Mouse (Mus musculus) kidney, adult 10 weeks (tissue): ENCODE results near the gene Gm17783. TPM values are rescaled to one million over a fixed set of nuclear protein-coding genes. Genes with fewer than 3 reads are reported as not detected.

ENCODE experiments used
- polyA plus RNA-seq: library from polyadenylated mRNA; stranded (reverse); fragments of 350-450 nt; fragmentation: Illumina TruSeq; extraction: RNeasy Lipid Tissue Mini Kit (QIAGEN cat#74804); gene quantifications from one replicate; pipeline ENCODE4 v1.2.3, GENCODE M21; 2014; ENCODE audit warnings: low read depth, low replicate concordance

Gene Gm17783
- not detected for polyA plus RNA-seq

DNA sequence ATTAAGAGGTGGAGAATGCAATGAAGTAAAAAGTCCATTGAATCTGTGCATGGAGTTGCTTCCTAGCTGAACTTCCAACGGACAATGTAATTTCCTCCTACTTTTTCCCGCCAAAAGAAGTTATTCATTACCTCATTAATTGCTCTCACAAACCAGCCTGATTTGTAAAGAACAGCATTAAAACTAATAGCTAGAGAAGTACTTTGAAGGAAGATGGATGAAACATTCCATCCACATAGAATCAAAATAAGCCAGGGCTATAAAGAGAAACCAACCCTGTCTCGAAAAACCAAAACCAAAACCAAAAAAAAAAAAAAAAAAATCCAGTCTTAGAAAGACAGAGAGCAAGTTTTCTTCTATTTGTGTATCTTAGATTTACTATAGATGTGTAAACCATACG lies at the start of gene Gm17783:
Gene Gm17783, minus strand, starts transcription at position 101 of the 400 bp plus-strand sequence.

GRCm38 (mm10) chr16:45535009-45535408 lies 3.2 kb upstream of the Gm17783 start, which contains the start of gene Slc9c1:
Slc9c1 (plus strand) TSS chr16:45535309.

GRCm38 (mm10) chr16:45492927-45493326 lies 38.9 kb downstream of the Gm17783 start, which contains the start of gene Gm609:
Gm609 (minus strand) TSS chr16:45492969.

Other genes starting within 250 kb of the Gm17783 start
- 82.2 TPM for gene Cd200, start 123.0 kb downstream of the Gm17783 start, polyA plus RNA-seq
- not detected for gene Gm609, start 39.1 kb downstream of the Gm17783 start, polyA plus RNA-seq
- gene Slc9c1, start 3.3 kb upstream of the Gm17783 start, polyA plus RNA-seq, result not detected
- 0.24 TPM for gene Gcsam, start 78.3 kb upstream of the Gm17783 start, polyA plus RNA-seq
- not detected for gene BC016579, start 122.0 kb upstream of the Gm17783 start, polyA plus RNA-seq
- gene Tmprss7, start 161.6 kb upstream of the Gm17783 start, polyA plus RNA-seq, result not detected
- not detected for gene Tagln3, start 192.6 kb upstream of the Gm17783 start, polyA plus RNA-seq
- 16.9 TPM for gene Abhd10, start 210.9 kb upstream of the Gm17783 start, polyA plus RNA-seq